17 mouse cellular contexts compared by ENCODE assay signal in the genomic region with DNA sequence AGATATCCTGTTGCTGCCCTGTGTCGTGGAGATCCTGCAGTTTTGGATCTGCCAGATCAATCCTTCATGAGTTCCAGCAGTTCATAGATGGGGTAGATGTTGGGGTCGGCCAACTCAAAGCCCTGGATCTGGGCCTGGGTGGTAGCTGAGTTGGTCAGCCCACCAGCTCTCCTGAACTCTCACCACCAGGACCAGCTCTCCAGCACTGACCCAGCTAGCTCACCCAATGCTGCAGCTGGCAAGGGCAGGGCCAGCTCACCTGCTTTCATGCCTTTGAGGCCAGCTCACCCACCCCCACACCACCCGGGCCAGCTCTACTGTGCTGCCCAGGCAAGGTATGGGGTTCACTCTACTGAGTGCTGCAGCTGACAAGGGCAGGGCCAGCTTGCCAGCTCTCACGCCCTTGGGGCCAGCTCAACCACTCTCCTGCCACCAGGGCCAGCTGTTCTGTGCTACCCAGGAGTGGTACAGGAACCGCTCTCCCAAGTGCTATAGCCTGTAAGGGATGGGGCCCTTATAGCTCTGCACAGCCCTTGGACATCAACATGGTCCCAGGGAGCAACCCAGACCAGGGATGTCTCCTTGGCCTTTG.
DNase-seq lines count a peak whose midpoint lies in the region; ATAC-seq and TF ChIP-seq lines count a peak whose summit lies in the region.
"Had no signal": no experiment of that assay in that cellular context is flagged by ENCODE, and none has a peak within 500 bp of the region (broad histone marks: within the 10 kb centered on the region; RNA-seq: fewer than 3 reads in every experiment).

No protein-coding gene starts in this region.

- no peak overlapping the region for H3K9ac ChIP-seq in limb, embryonic 15.5 days
- peak overlapping the region; percentile 78 for H3K9ac ChIP-seq in MEL (ENCODE audit: control insufficient read depth, low read depth, low read length, poor library complexity, severe bottlenecking)
- H3K9ac ChIP-seq: limb, embryonic 13.5 days had no signal

- 90% methylated on average over 5 of the region's 5 CpGs for WGBS in limb, embryonic 15.5 days
- WGBS in limb, embryonic 10.5 days, result 93% methylated on average over 5 of the region's 5 CpGs

- H3K4me2 ChIP-seq in limb, embryonic 15.5 days, result no peak overlapping the region
- H3K4me2 ChIP-seq: limb, embryonic 13.5 days had no signal

- TF ChIP-seq CTCF in MEL (IDR thresholded peaks at IDR 0.05 in 2 of 3, conservative IDR thresholded peaks at IDR 0.05 in 1 of 3; ENCODE audit: control insufficient read depth in 1 of 3, insufficient read depth in 1 of 3, low read depth in 2 of 3, low read length in 3 of 3, poor library complexity in 1 of 3, severe bottlenecking in 1 of 3), result no peak

- H3K9me3 ChIP-seq in limb, embryonic 15.5 days, result no peaks in the 10 kb centered on the region
- no peaks in the 10 kb centered on the region for H3K9me3 ChIP-seq in limb, embryonic 10.5 days (replicated peaks)
- no peaks in the 10 kb centered on the region for H3K9me3 ChIP-seq in MEL (replicated peaks; ENCODE audit: insufficient read depth, low read length)
- H3K9me3 ChIP-seq: forebrain, embryonic 10.5 days had no signal

- TF ChIP-seq POLR2A in MEL (IDR thresholded peaks at IDR 0.05; ENCODE audit: control insufficient read depth in 1 of 2, insufficient read depth in 1 of 2, low read depth in 1 of 2, low read length in 2 of 2, poor library complexity in 1 of 2), result no peak

- H3K4me1 ChIP-seq in limb, embryonic 15.5 days, result peaks cover under 1% of the 10 kb centered on the region
- H3K4me1 ChIP-seq in limb, embryonic 10.5 days, result 0 out of 2 replicates have a peak, but pooled peaks cover 4% of the 10 kb centered on the region
- H3K4me1 ChIP-seq in MEL (ENCODE audit: control insufficient read depth in 1 of 2, insufficient read depth in 2 of 2, low read length in 2 of 2), result peaks cover 9 to 45% of the 10 kb centered on the region in 2 experiments
- H3K4me1 ChIP-seq: forebrain, embryonic 10.5 days had no signal

- H3K36me3 ChIP-seq in limb, embryonic 15.5 days, result no peaks in the 10 kb centered on the region
- H3K36me3 ChIP-seq in limb, embryonic 10.5 days, result no peaks in the 10 kb centered on the region
- H3K36me3 ChIP-seq in MEL (ENCODE audit: control insufficient read depth in 1 of 2, insufficient read depth in 2 of 2, low read length in 2 of 2), result peaks cover 0 to 38% of the 10 kb centered on the region in 2 experiments; a peak in 2 of 4 replicates
- H3K36me3 ChIP-seq: forebrain, embryonic 10.5 days; limb, embryonic 13.5 days had no signal

- no peaks in the 10 kb centered on the region for H3K27me3 ChIP-seq in limb, embryonic 15.5 days
- H3K27me3 ChIP-seq in limb, embryonic 10.5 days (ENCODE audit: low read depth, poor library complexity, severe bottlenecking), result no peaks in the 10 kb centered on the region
- no peaks in the 10 kb centered on the region for H3K27me3 ChIP-seq in MEL (ENCODE audit: control insufficient read depth in 1 of 2, insufficient read depth in 2 of 2, low read length in 2 of 2)
- H3K27me3 ChIP-seq: CH12.LX; limb, embryonic 13.5 days had no signal

- 0 out of 2 replicates have a peak, but pooled peaks have one; percentile 22 for ATAC-seq in limb, embryonic 15.5 days (ENCODE audit: insufficient number of reproducible peaks, low FRiP score, low TSS enrichment, low read depth)
- ATAC-seq in megakaryocyte progenitor cell, adult 5-6 weeks (replicated peaks; ENCODE audit: poor library complexity), result peak; percentile 10; the same call in 1 of the 2 replicates
- ATAC-seq: inflammation-experienced regulatory T-cells, adult 6 months had no signal

- H3K79me2 ChIP-seq in MEL (ENCODE audit: control insufficient read depth, insufficient read depth, low read length, poor library complexity), result peaks cover 25% of the 10 kb centered on the region

- TF ChIP-seq EP300 in MEL (IDR thresholded peaks at IDR 0.05; ENCODE audit: low read depth in 1 of 2, low read length in 2 of 2), result no peak

- H3K27ac ChIP-seq in limb, embryonic 15.5 days, result 0 out of 2 replicates have a peak overlapping the region, but pooled peaks have one; percentile 23
- H3K27ac ChIP-seq in limb, embryonic 10.5 days, result no peak overlapping the region
- H3K27ac ChIP-seq in MEL (ENCODE audit: control insufficient read depth, low read depth, low read length), result peak overlapping the region; percentile 96
- H3K27ac ChIP-seq: forebrain, embryonic 10.5 days; layer of hippocampus, adult 2 months; limb, embryonic 13.5 days had no signal

- no peak overlapping the region for H3K4me3 ChIP-seq in limb, embryonic 15.5 days
- H3K4me3 ChIP-seq in limb, embryonic 10.5 days, result no peak overlapping the region
- H3K4me3 ChIP-seq in MEL (ENCODE audit: control insufficient read depth in 1 of 2, insufficient read depth in 1 of 2, low read depth in 2 of 2, low read length in 2 of 2), result peak overlapping the region; percentile 67 to 77
- H3K4me3 ChIP-seq: forebrain, embryonic 10.5 days; layer of hippocampus, adult 2 months; limb, embryonic 13.5 days had no signal

- TF ChIP-seq RAD21 in MEL (IDR thresholded peaks at IDR 0.05; ENCODE audit: low read depth, low read length), result no peak

- DNase-seq in limb, embryonic 10.5 days (ENCODE audit: low spot score), result no peak
- DNase-seq in 3134 (ENCODE audit: extremely low read depth, insufficient read length, low spot score) (peak; percentile 7), MEL (ENCODE audit: low read depth, low spot score) (no peak)
- DNase-seq in B cell, adult 2 months, result no peak
- no peak for DNase-seq in testis, postnatal 10 days (ENCODE audit: low spot score)
- DNase-seq: adrenal gland, postnatal 25 days; cerebellum, postnatal 10 days; midbrain, embryonic 14.5 days; right cerebral cortex, postnatal 14 days; thymus, adult 2 months had no signal

TF ChIP-seq in MEL, 35 proteins besides CTCF, POLR2A, EP300 and RAD21:
- TF ChIP-seq ETS1 (IDR thresholded peaks at IDR 0.05; ENCODE audit: low read depth, low read length) (peak; percentile 39; the same call in 1 of the 2 replicates), MYC (IDR thresholded peaks at IDR 0.05; ENCODE audit: low read depth, low read length) (no peak), ZMIZ1 (IDR thresholded peaks at IDR 0.05; ENCODE audit: low read depth, low read length) (no peak), MAX (IDR thresholded peaks at IDR 0.05; ENCODE audit: low read length) (no peak), USF1 (IDR thresholded peaks at IDR 0.05; ENCODE audit: low read depth, low read length) (no peak), POLR2AphosphoS2 (IDR thresholded peaks at IDR 0.05; ENCODE audit: low read length) (0 out of 2 replicates have a peak, but pooled peaks have one; percentile 17), MEF2A (IDR thresholded peaks at IDR 0.05; ENCODE audit: extremely low read depth, insufficient replicate concordance, low read depth, low read length, poor library complexity, severe bottlenecking) (peak; percentile 23; the same call in 1 of the 2 replicates), JUND (IDR thresholded peaks at IDR 0.05; ENCODE audit: low read depth, low read length) (no peak), ZC3H11A (IDR thresholded peaks at IDR 0.05; ENCODE audit: low read depth, low read length) (no peak), HCFC1 (IDR thresholded peaks at IDR 0.05; ENCODE audit: low read depth, low read length) (no peak), SIN3A (IDR thresholded peaks at IDR 0.05; ENCODE audit: low read length) (no peak), KAT2A (conservative IDR thresholded peaks at IDR 0.05; ENCODE audit: low read depth, low read length) (no peak), RCOR1 (IDR thresholded peaks at IDR 0.05; ENCODE audit: low read depth, low read length) (no peak)

Comparison
In these comparisons a context has a peak if more than half of its experiments do, and no peak if none do; other contexts are left out.
1. H3K4me3 ChIP-seq: peak in MEL (2 of 2); none in limb, embryonic 15.5 days (single experiment) and limb, embryonic 10.5 days (single experiment).